Mouse (Mus musculus) forebrain, embryonic 14.5 days (tissue): ENCODE results near the gene Cd300a. TPM values are rescaled to one million over a fixed set of nuclear protein-coding genes. Genes with fewer than 3 reads are reported as not detected.

Experiments used
- ATAC-seq: fragments of 200-750 bp; cut with Nextera tagmentation; 2 replicates; pipeline ENCODE4 v1.8.0; 2017; ENCODE audit warnings: mild to moderate bottlenecking, moderate library complexity
- DNase-seq: peaks from one replicate; pipeline ENCODE4 v3.0.0-alpha.2; 2015; ENCODE audit warnings: low spot score
- H3K27ac ChIP-seq: fragments of 300-500 bp; sonication (generic); 2 replicates; pipeline ENCODE4 v1.5.1; 2014; ENCODE audit warnings: low read depth, mild to moderate bottlenecking, control low read depth, low read length, moderate library complexity
- H3K27me3 ChIP-seq: fragments of 300-500 bp; sonication (generic); replicated peaks from 2 replicates; pipeline ENCODE4 v1.6.1; 2014; ENCODE audit warnings: low read length, control low read depth, mixed read lengths; ENCODE audit not compliant: control insufficient read depth, insufficient read depth
- H3K36me3 ChIP-seq: fragments of 300-500 bp; sonication (generic); 2 replicates; pipeline ENCODE4 v1.6.1; 2014; ENCODE audit warnings: low read length, control low read depth; ENCODE audit not compliant: control insufficient read depth, insufficient read depth
- H3K4me1 ChIP-seq: fragments of 300-500 bp; sonication (generic); 2 replicates; pipeline ENCODE4 v1.6.1; 2014; ENCODE audit warnings: antibody characterized with exemption, low read length, control low read depth; ENCODE audit not compliant: control insufficient read depth, insufficient read depth
- H3K4me2 ChIP-seq: fragments of 300-500 bp; sonication (generic); 2 replicates; pipeline ENCODE4 v1.6.1; 2014; ENCODE audit warnings: mild to moderate bottlenecking, control low read depth, low read length
- H3K4me3 ChIP-seq: fragments of 300-500 bp; sonication (generic); 2 replicates; pipeline ENCODE4 v1.5.1; 2014; ENCODE audit warnings: low read depth, low read length, control low read depth
- H3K9ac ChIP-seq: fragments of 300-500 bp; sonication (generic); 2 replicates; pipeline ENCODE4 v1.6.1; 2014; ENCODE audit warnings: mild to moderate bottlenecking, low read length, control low read depth, moderate library complexity
- H3K9me3 ChIP-seq: fragments of 300-500 bp; sonication (generic); replicated peaks from 2 replicates; pipeline ENCODE4 v1.6.1; 2016; ENCODE audit warnings: low read length, control low read depth, mixed read lengths; ENCODE audit not compliant: control insufficient read depth
- WGBS: fragments of 180-500 bp; shearing (Covaris S2); extraction: QIAGEN DNeasy Blood & Tissue Kit; methylation state at CpG from one replicate; pipeline ENCODE4 v1.1.7; 2014; 5-methylcytosine and 5-hydroxymethylcytosine counted together
- polyA plus RNA-seq: library from polyadenylated mRNA; unstranded; fragments of >200 nt; fragmentation: Nextera tagmentation; extraction: Ambion mirVana; gene quantifications from 2 replicates; pipeline ENCODE4 v1.2.1, GENCODE M21; 2014

Cd300a gene
- polyA plus RNA-seq = 0.73 and 1.0 TPM in 2 replicates

DNA sequence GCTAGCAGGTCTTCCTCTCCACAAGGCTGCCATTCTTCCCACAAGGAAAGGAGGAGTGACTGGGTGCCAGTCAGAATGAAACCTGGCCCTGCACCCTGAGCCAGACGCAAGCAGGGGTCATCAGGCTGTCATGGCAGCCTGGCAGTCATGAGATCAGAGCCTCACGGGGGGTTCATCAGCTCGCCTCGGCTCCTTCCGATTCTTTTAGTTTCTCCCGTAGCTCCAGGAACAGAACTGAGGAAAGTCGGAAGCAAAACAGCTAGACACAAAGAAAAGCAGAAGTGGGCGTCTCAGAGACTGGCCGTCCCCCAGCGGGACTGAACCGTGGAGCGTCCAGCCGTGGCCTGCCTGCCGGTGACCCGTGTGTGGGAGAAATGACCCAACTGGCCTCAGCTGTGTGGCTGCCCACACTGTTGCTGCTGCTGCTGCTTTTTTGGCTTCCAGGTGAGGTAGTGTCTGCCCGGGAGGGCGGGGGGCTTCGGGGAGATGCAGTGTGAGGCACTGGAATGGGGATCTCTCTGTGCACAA, at the start of gene Cd300a:
Gene Cd300a (plus strand): TSS at position 51 of the 528 bp plus-strand sequence.
- H3K4me2 ChIP-seq = no peak within 1 kb of the TSS

DNA sequence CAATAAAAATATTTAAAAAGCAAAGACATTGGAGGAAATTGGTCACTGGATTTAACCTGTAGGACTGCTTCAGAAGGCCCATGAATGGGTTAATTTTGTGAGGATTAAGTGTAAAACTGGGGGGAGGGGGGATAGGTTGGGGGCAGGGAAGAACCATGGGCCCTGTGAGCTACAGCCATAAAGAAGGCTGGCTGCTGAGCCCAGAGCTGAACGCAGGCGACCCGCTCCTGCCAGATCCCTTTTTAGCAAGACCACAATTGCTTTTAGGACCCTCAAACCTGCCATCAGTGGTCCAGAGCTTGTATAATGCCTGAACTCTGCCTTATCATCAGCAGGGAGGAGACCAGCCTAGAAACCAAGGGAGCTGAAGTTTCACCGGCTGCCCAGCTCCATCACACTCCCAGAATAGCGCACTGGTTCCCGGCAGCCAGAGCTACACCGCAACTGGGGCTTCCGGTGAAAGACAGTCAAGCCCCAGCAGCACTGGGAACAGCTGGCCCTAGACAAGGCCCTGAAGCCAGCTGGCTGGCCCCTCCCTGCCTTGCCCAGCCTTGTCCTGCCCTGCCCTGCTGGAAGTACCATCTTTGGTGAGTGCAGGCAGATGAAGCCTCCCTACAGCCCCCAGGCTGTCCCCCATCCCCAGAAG, 45.9 kb upstream of the Cd300a start:
- Histone ChIP-seq H3K9ac (no peak overlapping the region), H3K4me3 (no peak overlapping the region), H3K36me3 (no peaks in the 10 kb centered on the region), H3K4me1 (no peaks in the 10 kb centered on the region), H3K4me2 (no peak overlapping the region), H3K27ac (no peak overlapping the region), H3K9me3 (no peaks in the 10 kb centered on the region), H3K27me3 (peaks cover 1% of the 10 kb centered on the region)
- ATAC-seq (no peak), DNase-seq (no peak)
- WGBS = 5% methylated on average over 8 of the region's 8 CpGs

More for the DNA sequence above, at the start of gene Cd300a:
- H3K9ac ChIP-seq = no peak within 1 kb of the TSS
- no peak for ATAC-seq
- no peaks in the 10 kb centered on the region for H3K36me3 ChIP-seq
- no peaks in the 10 kb centered on the region for H3K9me3 ChIP-seq
- 72% methylated on average over 18 of the region's 18 CpGs for WGBS
- DNase-seq = no peak
- H3K4me1 ChIP-seq = no peaks in the 10 kb centered on the region
- no peak within 1 kb of the TSS for H3K27ac ChIP-seq
- no peaks in the 10 kb centered on the region for H3K27me3 ChIP-seq
- no peak within 1 kb of the TSS for H3K4me3 ChIP-seq

DNA sequence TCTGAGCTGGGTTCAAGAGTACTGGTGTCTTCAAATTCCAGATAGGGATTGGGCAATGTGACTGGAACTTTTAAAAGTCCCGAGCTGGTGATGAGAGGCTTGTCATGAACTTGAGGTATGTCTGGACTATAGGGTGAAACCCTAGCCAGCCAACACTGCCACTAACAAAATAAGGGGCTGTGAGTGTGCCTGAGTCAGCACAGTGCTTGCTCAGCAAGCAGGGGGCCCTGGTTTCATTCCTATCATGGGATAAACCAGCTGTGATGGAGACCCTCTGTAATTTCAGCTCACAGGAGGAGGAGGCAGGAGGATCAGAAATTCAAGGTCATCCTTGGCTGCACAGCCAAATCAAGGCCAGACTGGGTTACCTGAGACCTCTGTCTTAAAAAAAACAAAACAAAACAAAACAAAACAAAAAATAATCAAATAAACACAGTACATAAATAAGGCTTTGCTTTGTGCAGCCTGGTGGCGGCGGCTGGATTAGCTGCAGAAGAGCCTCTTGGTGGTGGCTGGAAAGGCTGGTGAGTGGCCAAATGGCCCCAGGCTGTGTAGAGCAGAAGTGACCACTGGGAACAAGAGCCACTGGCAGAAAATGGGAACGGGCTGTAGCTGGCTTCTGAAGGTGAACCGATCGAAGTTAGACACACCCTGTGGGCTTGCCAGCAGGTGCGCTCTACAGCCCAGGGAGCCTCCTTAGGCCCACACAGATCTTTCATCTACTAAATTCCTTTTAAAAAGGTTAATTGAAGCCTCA, 45.2 kb upstream of the Cd300a start:
- Histone ChIP-seq H3K27ac (no peak overlapping the region), H3K36me3 (no peaks in the 10 kb centered on the region), H3K4me2 (no peak overlapping the region), H3K9ac (no peak overlapping the region), H3K4me3 (no peak overlapping the region), H3K27me3 (peaks cover 7% of the 10 kb centered on the region), H3K9me3 (no peaks in the 10 kb centered on the region), H3K4me1 (no peaks in the 10 kb centered on the region)
- ATAC-seq = no peak
- 66% methylated on average over 7 of the region's 7 CpGs for WGBS
- DNase-seq = no peak

DNA sequence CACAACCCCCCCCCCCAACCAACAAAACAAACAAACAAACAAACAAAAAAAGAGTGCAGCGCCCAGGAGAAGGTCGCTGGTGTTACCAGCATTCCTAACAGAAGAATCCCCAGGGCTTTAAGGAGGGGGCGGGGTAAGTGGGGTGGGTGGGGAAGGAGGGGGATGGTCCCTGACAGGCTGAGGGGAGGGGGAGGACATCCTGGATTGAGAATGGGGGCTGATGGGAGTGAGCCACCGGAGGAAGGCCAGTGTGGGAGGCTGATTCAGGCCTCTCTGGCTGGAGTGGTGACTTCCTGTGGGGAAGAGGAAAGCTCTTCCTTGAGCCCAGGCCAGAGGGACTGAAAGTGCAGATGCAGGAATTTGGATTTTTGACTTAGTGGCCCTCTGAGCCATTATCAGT, 43.5 kb upstream of the Cd300a start:
- H3K27ac ChIP-seq = no peak overlapping the region
- H3K9me3 ChIP-seq = no peaks in the 10 kb centered on the region
- no peak overlapping the region for H3K4me3 ChIP-seq
- DNase-seq (no peak), ATAC-seq (no peak)
- no peaks in the 10 kb centered on the region for H3K36me3 ChIP-seq
- 84% methylated on average over 4 of the region's 4 CpGs for WGBS
- peaks cover 24% of the 10 kb centered on the region for H3K27me3 ChIP-seq
- H3K4me2 ChIP-seq = no peak overlapping the region
- H3K9ac ChIP-seq = no peak overlapping the region
- H3K4me1 ChIP-seq = peaks cover 8% of the 10 kb centered on the region

DNA sequence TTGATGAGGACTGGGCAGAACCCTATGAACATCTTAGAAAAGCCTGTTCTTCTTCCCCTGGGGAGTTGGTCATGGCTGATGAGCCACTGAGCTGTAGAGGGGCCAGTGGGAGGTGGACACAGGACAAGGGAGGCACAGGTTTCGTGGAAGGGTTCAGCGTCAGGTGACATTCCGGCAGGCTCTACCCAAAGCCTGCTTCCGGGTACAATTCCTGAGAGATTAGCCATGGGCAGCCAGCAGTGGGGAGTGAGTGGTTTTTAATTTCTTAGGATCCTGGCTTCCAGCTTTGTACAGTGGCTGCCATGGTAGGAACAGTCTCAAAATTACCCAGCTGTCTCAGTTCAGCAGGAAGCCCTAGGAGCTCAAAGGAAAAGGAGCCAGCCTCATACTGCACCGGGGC, 42.8 kb upstream of the Cd300a start:
- Histone ChIP-seq H3K4me1 (peaks cover 8% of the 10 kb centered on the region), H3K27me3 (peaks cover 31% of the 10 kb centered on the region), H3K9me3 (no peaks in the 10 kb centered on the region), H3K9ac (no peak overlapping the region), H3K4me2 (no peak overlapping the region), H3K36me3 (no peaks in the 10 kb centered on the region), H3K4me3 (no peak overlapping the region), H3K27ac (no peak overlapping the region)
- DNase-seq (no peak), ATAC-seq (no peak)
- WGBS = 92% methylated on average over 5 of the region's 5 CpGs

DNA sequence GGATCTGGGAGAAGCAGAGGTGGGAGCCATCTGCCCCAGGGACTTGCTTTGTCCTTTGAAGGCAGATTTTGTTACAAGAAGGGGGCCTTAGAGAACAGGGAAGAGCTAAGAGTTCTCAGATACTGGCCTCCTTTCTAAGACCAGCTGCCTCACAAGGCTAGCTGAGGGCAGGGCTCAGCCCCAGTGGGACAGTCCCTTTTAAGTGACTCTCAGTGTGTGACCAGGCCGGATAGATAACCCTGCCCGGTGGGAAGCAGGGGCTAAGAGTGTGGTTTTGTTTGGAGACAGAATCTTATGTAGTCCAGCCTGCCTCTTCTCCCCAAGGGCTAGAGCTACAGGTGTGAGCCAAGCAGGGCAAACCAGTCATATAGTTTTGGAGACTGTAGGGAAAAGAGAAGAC, 40.3 kb upstream of the Cd300a start:
- H3K27me3 ChIP-seq = peaks cover 52% of the 10 kb centered on the region
- H3K9ac ChIP-seq = no peak overlapping the region
- no peak overlapping the region for H3K27ac ChIP-seq
- 10% methylated on average over 2 of the region's 2 CpGs for WGBS
- no peak overlapping the region for H3K4me3 ChIP-seq
- peaks cover 14% of the 10 kb centered on the region for H3K4me1 ChIP-seq
- H3K9me3 ChIP-seq = no peaks in the 10 kb centered on the region
- ATAC-seq (no peak), DNase-seq (no peak)
- no peak overlapping the region for H3K4me2 ChIP-seq
- no peaks in the 10 kb centered on the region for H3K36me3 ChIP-seq

DNA sequence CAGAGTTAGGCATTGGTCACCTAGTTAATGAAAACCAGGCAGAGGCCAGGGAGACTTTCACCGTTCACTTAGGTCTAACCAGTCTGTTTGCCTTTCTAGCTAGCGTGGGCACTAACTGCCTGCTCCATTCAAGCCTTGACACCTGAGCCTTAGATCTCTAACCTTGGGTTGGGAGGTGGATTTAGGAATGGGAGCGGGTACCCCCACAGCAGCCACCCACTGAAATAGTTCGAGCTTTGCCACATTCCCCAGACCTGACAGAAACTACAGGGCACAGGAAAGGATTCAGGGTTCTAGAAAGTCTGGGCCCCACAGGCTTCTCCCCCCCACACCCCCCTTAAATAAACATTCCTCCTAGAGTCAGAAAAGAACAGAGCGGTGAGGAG, 39.8 kb upstream of the Cd300a start:
- no peak for DNase-seq
- Histone ChIP-seq H3K4me1 (peaks cover 14% of the 10 kb centered on the region), H3K4me3 (0 out of 2 replicates have a peak overlapping the region, but pooled peaks have one; percentile 56), H3K36me3 (no peaks in the 10 kb centered on the region), H3K27me3 (peaks cover 52% of the 10 kb centered on the region), H3K27ac (no peak overlapping the region), H3K9me3 (no peaks in the 10 kb centered on the region), H3K4me2 (peak overlapping the region; percentile 95), H3K9ac (no peak overlapping the region)
- no peak for ATAC-seq
- whole genome bisulfite sequencing = 17% methylated on average over 5 of the region's 5 CpGs

DNA sequence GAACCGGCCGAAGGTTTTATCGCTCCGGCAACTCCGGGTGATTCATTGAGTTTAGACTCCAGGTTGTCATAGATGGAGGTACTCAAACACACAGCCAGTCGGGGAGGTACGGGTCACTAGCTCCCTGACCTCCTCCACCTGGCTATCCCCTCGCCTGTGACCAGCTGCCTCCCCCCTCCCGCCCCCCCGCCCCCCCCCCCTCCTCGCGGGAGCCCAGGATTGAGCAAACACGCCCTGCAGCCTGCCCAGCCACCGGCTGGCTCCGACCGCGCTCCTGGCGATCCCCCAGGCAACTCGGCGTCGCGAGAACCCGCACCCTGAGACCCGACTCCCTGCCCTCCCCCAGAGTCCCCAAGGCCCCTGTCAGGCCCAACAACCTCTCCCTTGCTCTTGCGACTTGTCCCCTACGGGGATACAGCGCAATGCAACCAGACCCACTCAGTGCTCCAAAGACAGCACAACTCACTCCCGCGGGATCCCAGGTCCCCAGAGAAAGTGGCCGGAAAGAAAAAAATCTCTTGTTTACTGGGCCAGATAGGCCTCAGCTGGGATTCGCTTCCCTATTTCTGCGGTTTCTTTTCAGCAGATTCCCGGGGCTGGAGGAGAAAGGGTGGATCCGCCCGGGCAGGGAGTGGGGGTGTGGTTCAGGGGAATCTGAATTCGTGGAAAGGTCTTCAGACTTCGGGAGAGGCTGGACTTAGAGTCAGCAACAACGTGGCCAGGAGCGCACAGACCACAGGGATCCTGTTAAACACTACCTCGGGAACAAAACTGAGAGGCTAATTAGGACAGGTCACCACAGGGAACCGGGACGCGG, 39.2 kb upstream of the Cd300a start, which contains the start of gene Gprc5c:
Gene Gprc5c (plus strand): TSS at position 701 of the 817 bp plus-strand sequence.
- peaks cover 14% of the 10 kb centered on the region for H3K4me1 ChIP-seq
- H3K4me2 ChIP-seq = peak within 1 kb of the TSS; percentile 95
- no peaks in the 10 kb centered on the region for H3K36me3 ChIP-seq
- peak within 1 kb of the TSS; percentile 56 for H3K4me3 ChIP-seq
- under 1% methylated on average over 39 of the region's 43 CpGs for WGBS
- peak; percentile 42 for ATAC-seq
- H3K27ac ChIP-seq = no peak within 1 kb of the TSS
- H3K9ac ChIP-seq = peak within 1 kb of the TSS; percentile 59
- DNase-seq = peak; percentile 33
- no peaks in the 10 kb centered on the region for H3K9me3 ChIP-seq
- H3K27me3 ChIP-seq = peaks cover 52% of the 10 kb centered on the region
